Mouse (Mus musculus) embryonic facial prominence, embryonic 10.5 days (tissue): Measurements from ENCODE around the gene Morn3. TPM values are rescaled to one million over a fixed set of nuclear protein-coding genes. Genes with fewer than 3 reads are reported as not detected.

Experiments
- DNase-seq: peaks from one replicate; pipeline ENCODE4 v3.0.0-alpha.2; 2017; ENCODE audit warnings: low spot score
- H3K27ac ChIP-seq: fragments of 300-500 bp; sonication (generic); replicated peaks from 2 replicates; pipeline ENCODE4 v1.5.1; 2016; ENCODE audit warnings: mild to moderate bottlenecking
- H3K27me3 ChIP-seq: fragments of 300-500 bp; sonication (generic); replicated peaks from 2 replicates; pipeline ENCODE4 v1.6.1; 2016; ENCODE audit warnings: low read depth, mild to moderate bottlenecking; ENCODE audit not compliant: poor library complexity, severe bottlenecking
- H3K36me3 ChIP-seq: fragments of 300-500 bp; sonication (generic); replicated peaks from 2 replicates; pipeline ENCODE4 v1.6.1; 2016; ENCODE audit warnings: mild to moderate bottlenecking, moderate library complexity
- H3K4me1 ChIP-seq: fragments of 300-500 bp; sonication (generic); 2 replicates; pipeline ENCODE4 v1.6.1; 2016
- H3K4me3 ChIP-seq: fragments of 300-500 bp; sonication (generic); 2 replicates; pipeline ENCODE4 v1.5.1; 2016; ENCODE audit warnings: mild to moderate bottlenecking, moderate library complexity
- H3K9me3 ChIP-seq: fragments of 300-500 bp; sonication (generic); 2 replicates; pipeline ENCODE4 v1.6.1; 2016; ENCODE audit warnings: mild to moderate bottlenecking
- WGBS: fragments of 180-500 bp; shearing (Covaris S2); methylation state at CpG from one replicate; pipeline ENCODE4 v1.1.7; 2016; 5-methylcytosine and 5-hydroxymethylcytosine counted together
- polyA plus RNA-seq: library from polyadenylated mRNA; unstranded; fragments of >200 nt; fragmentation: Nextera tagmentation; extraction: Ambion mirVana; gene quantifications from 2 replicates; pipeline ENCODE4 v1.2.1, GENCODE M21; 2016

The Morn3 gene
- polyA plus RNA-seq = not detected in 2 replicates

GRCm38 (mm10) chr5:123046916-123047315 lies at the start of gene Morn3:
TSS of gene Morn3 (minus strand) at chr5:123047016.
- Histone ChIP-seq H3K9me3 (no peaks in the 10 kb centered on the region), H3K27me3 (no peaks in the 10 kb centered on the region), H3K36me3 (no peaks in the 10 kb centered on the region), H3K27ac (no peak within 1 kb of the TSS), H3K4me3 (no peak within 1 kb of the TSS), H3K4me1 (peaks cover 21% of the 10 kb centered on the region)
- 78% methylated on average over 3 of the region's 3 CpGs for WGBS
- DNase-seq = no peak

GRCm38 (mm10) chr5:123096299-123096698 lies 49.5 kb upstream of the Morn3 start:
- Histone ChIP-seq H3K27me3 (no peaks in the 10 kb centered on the region), H3K4me3 (no peak overlapping the region), H3K36me3 (peaks cover 14% of the 10 kb centered on the region), H3K9me3 (no peaks in the 10 kb centered on the region), H3K27ac (no peak overlapping the region), H3K4me1 (no peaks in the 10 kb centered on the region)
- no peak for DNase-seq
- 90% methylated on average over 8 of the region's 8 CpGs for WGBS

- H3K4me3 ChIP-seq = no peak overlapping the region
- 90% methylated on average over 25 of the region's 25 CpGs for WGBS
- no peak overlapping the region for H3K27ac ChIP-seq
Observed at GRCm38 (mm10) chr5:123094238-123094991, 47.6 kb upstream of the Morn3 start.

GRCm38 (mm10) chr5:123093077-123093633 lies 46.3 kb upstream of the Morn3 start:
- Histone ChIP-seq H3K27ac (no peak overlapping the region), H3K4me3 (no peak overlapping the region), H3K36me3 (peaks cover 2% of the 10 kb centered on the region; the same call in 1 of the 2 replicates), H3K27me3 (no peaks in the 10 kb centered on the region), H3K9me3 (no peaks in the 10 kb centered on the region), H3K4me1 (peaks cover 6% of the 10 kb centered on the region)
- DNase-seq = no peak
- WGBS = 85% methylated on average over 14 of the region's 14 CpGs

More at GRCm38 (mm10) chr5:123094238-123094991, 47.6 kb upstream of the Morn3 start:
- no peaks in the 10 kb centered on the region for H3K27me3 ChIP-seq
- H3K36me3 ChIP-seq = peaks cover 6% of the 10 kb centered on the region
- H3K4me1 ChIP-seq = peaks cover 6% of the 10 kb centered on the region
- H3K9me3 ChIP-seq = no peaks in the 10 kb centered on the region
- no peak for DNase-seq

GRCm38 (mm10) chr5:123090560-123091306 lies 43.9 kb upstream of the Morn3 start:
- DNase-seq = no peak
- no peaks in the 10 kb centered on the region; the same call in 1 of the 2 replicates for H3K36me3 ChIP-seq
- 88% methylated on average over 10 of the region's 10 CpGs for WGBS

GRCm38 (mm10) chr5:123088784-123089183 lies 42.0 kb upstream of the Morn3 start:
- no peak for DNase-seq
- H3K9me3 ChIP-seq = no peaks in the 10 kb centered on the region
- H3K4me1 ChIP-seq = peaks cover 7% of the 10 kb centered on the region
- no peaks in the 10 kb centered on the region for H3K27me3 ChIP-seq
- H3K36me3 ChIP-seq = no peaks in the 10 kb centered on the region; the same call in 1 of the 2 replicates
- 91% methylated on average over 4 of the region's 4 CpGs for WGBS
- H3K27ac ChIP-seq = no peak overlapping the region
- no peak overlapping the region for H3K4me3 ChIP-seq

More at GRCm38 (mm10) chr5:123090560-123091306, 43.9 kb upstream of the Morn3 start:
- Histone ChIP-seq H3K27ac (no peak overlapping the region), H3K27me3 (no peaks in the 10 kb centered on the region), H3K4me1 (peaks cover 6% of the 10 kb centered on the region), H3K4me3 (no peak overlapping the region), H3K9me3 (no peaks in the 10 kb centered on the region)

- H3K4me3 ChIP-seq = no peak overlapping the region
- no peaks in the 10 kb centered on the region; the same call in 1 of the 2 replicates for H3K36me3 ChIP-seq
- WGBS = 94% methylated on average over 2 of the region's 2 CpGs
- no peak for DNase-seq
- no peaks in the 10 kb centered on the region for H3K27me3 ChIP-seq
- peaks cover 12% of the 10 kb centered on the region for H3K4me1 ChIP-seq
- H3K27ac ChIP-seq = no peak overlapping the region
- H3K9me3 ChIP-seq = no peaks in the 10 kb centered on the region
Observed at GRCm38 (mm10) chr5:123086501-123086900, 39.7 kb upstream of the Morn3 start.

- no peak for DNase-seq
- H3K9me3 ChIP-seq = peaks cover 6% of the 10 kb centered on the region; the same call in 1 of the 2 replicates
- H3K36me3 ChIP-seq = peaks cover 4% of the 10 kb centered on the region; the same call in 1 of the 2 replicates
- H3K27ac ChIP-seq = no peak overlapping the region
- WGBS = 82% methylated on average over 13 of the region's 13 CpGs
- H3K4me1 ChIP-seq = peaks cover 11% of the 10 kb centered on the region
- H3K27me3 ChIP-seq = no peaks in the 10 kb centered on the region
- no peak overlapping the region for H3K4me3 ChIP-seq
Observed at GRCm38 (mm10) chr5:123083340-123084050, 36.7 kb upstream of the Morn3 start.

- no peak for DNase-seq
- H3K36me3 ChIP-seq = peaks cover 4% of the 10 kb centered on the region; the same call in 1 of the 2 replicates
- H3K4me3 ChIP-seq = no peak overlapping the region
- H3K9me3 ChIP-seq = peaks cover 6% of the 10 kb centered on the region; the same call in 1 of the 2 replicates
- WGBS = 94% methylated on average over 13 of the region's 13 CpGs
- peaks cover 34% of the 10 kb centered on the region for H3K4me1 ChIP-seq
- 0 out of 2 replicates have a peak, but pooled peaks cover 11% of the 10 kb centered on the region for H3K27me3 ChIP-seq
- no peak overlapping the region for H3K27ac ChIP-seq
Observed at GRCm38 (mm10) chr5:123080510-123080909, 33.7 kb upstream of the Morn3 start.

GRCm38 (mm10) chr5:123080041-123080440 lies 33.2 kb upstream of the Morn3 start:
- WGBS = 63% methylated on average over 8 of the region's 8 CpGs
- Histone ChIP-seq H3K9me3 (peaks cover 6% of the 10 kb centered on the region; the same call in 1 of the 2 replicates), H3K36me3 (peaks cover 4% of the 10 kb centered on the region; the same call in 1 of the 2 replicates), H3K4me3 (no peak overlapping the region), H3K27me3 (0 out of 2 replicates have a peak, but pooled peaks cover 11% of the 10 kb centered on the region), H3K4me1 (peaks cover 38% of the 10 kb centered on the region), H3K27ac (no peak overlapping the region)
- peak; percentile 34 for DNase-seq

- peaks cover 38% of the 10 kb centered on the region for H3K4me1 ChIP-seq
- H3K4me3 ChIP-seq = no peak overlapping the region
- no peak overlapping the region for H3K27ac ChIP-seq
- DNase-seq = no peak
- 84% methylated on average over 1 of the region's 1 CpGs for WGBS
- H3K27me3 ChIP-seq = 0 out of 2 replicates have a peak, but pooled peaks cover 11% of the 10 kb centered on the region
- peaks cover 6% of the 10 kb centered on the region; the same call in 1 of the 2 replicates for H3K9me3 ChIP-seq
- H3K36me3 ChIP-seq = peaks cover 4% of the 10 kb centered on the region; the same call in 1 of the 2 replicates
Observed at GRCm38 (mm10) chr5:123079568-123079967, 32.8 kb upstream of the Morn3 start.
